Mouse (Mus musculus): ENCODE data around the gene Fbxo34. TPM values are rescaled to one million over a fixed set of nuclear protein-coding genes. Genes with fewer than 3 reads are reported as not detected.
"Not testable (repeated sequence)": the region's sequence is repeated elsewhere in the genome, so short reads cannot be mapped to it uniquely, and the experiment has no call there.

Fbxo34 gene
- polyA plus RNA-seq, 1 experiment from 2014 or later, result 27.2 TPM

DNA sequence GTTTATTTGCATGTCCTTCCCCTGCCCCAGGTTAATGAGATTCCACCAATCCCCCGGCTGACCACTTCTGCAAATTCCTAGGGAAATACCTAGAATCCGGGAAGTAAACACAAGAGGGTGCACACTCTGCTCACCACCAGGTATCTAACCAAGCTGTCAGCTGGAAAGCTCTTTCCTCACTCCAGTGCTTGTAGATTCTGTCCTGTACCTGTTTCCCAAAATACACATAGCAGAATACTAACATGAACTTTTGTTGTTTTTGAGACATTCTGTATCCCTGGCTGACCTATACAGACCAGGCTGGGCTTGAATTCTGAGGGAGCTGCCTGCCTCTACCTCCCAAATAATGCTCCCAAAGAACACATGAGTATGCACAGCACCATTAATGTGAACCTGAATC is 110.5 kb downstream of the Fbxo34 start:
- WGBS, result 88% methylated on average over 2 of the region's 2 CpGs
- Histone ChIP-seq H3K9me3 (no peaks in the 10 kb centered on the region), H3K4me2 (no peak overlapping the region), H3K27ac (no peak overlapping the region), H3K9ac (replicated peaks) (no peak overlapping the region), H3K4me3 (replicated peaks) (no peak overlapping the region), H3K4me1 (replicated peaks) (no peaks in the 10 kb centered on the region), H3K36me3 (peaks cover 35% of the 10 kb centered on the region), H3K27me3 (no peaks in the 10 kb centered on the region)
- ATAC-seq (ENCODE audit: insufficient number of reproducible peaks, insufficient read depth, low FRiP score, low TSS enrichment, low read depth), result no peak

GRCm38 (mm10) chr14:47562530-47562929 is 112.3 kb downstream of the Fbxo34 start:
- WGBS, result 92% methylated on average over 1 of the region's 1 CpGs
- Histone ChIP-seq H3K4me2 (no peak overlapping the region), H3K27ac (no peak overlapping the region), H3K9ac (replicated peaks) (no peak overlapping the region), H3K4me3 (replicated peaks) (no peak overlapping the region), H3K27me3 (no peaks in the 10 kb centered on the region), H3K9me3 (no peaks in the 10 kb centered on the region), H3K36me3 (peaks cover 20% of the 10 kb centered on the region; the same call in 1 of the 2 replicates), H3K4me1 (replicated peaks) (peaks cover 5% of the 10 kb centered on the region)
- ATAC-seq (ENCODE audit: insufficient number of reproducible peaks, insufficient read depth, low FRiP score, low TSS enrichment, low read depth), result no peak

DNA sequence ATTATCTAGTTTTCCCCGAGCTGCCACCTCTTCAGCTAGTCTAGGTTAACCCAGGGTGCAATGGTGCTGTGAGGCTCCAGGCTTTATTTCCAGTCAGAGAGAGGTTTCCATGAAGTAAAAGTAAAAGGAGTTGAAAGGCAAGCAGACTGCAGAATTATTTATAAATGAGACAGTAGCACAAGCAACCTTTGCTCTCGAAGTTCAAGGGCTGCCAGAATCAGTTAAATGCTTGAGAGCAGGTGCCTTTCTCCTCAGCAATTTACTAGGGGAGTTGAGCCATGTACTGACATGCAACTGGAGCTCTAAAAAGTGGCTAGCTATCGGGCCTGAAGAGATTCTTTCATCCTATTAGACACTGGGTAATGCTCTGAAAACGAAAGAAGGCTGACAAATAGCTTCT is 112.9 kb downstream of the Fbxo34 start:
- WGBS, result 80% methylated on average over 4 of the region's 4 CpGs
- Histone ChIP-seq H3K4me2 (no peak overlapping the region), H3K9ac (replicated peaks) (no peak overlapping the region), H3K4me1 (replicated peaks) (peaks cover 5% of the 10 kb centered on the region), H3K9me3 (no peaks in the 10 kb centered on the region), H3K27ac (no peak overlapping the region), H3K4me3 (replicated peaks) (no peak overlapping the region), H3K27me3 (no peaks in the 10 kb centered on the region), H3K36me3 (peaks cover 15% of the 10 kb centered on the region; the same call in 1 of the 2 replicates)
- ATAC-seq (ENCODE audit: insufficient number of reproducible peaks, insufficient read depth, low FRiP score, low TSS enrichment, low read depth), result no peak

- peak; percentile 97 for ATAC-seq (ENCODE audit: insufficient number of reproducible peaks, insufficient read depth, low FRiP score, low TSS enrichment, low read depth)
- H3K9me3 ChIP-seq, result no peaks in the 10 kb centered on the region
Observed at GRCm38 (mm10) chr14:47567962-47568652, 117.9 kb downstream of the Fbxo34 start.

DNA sequence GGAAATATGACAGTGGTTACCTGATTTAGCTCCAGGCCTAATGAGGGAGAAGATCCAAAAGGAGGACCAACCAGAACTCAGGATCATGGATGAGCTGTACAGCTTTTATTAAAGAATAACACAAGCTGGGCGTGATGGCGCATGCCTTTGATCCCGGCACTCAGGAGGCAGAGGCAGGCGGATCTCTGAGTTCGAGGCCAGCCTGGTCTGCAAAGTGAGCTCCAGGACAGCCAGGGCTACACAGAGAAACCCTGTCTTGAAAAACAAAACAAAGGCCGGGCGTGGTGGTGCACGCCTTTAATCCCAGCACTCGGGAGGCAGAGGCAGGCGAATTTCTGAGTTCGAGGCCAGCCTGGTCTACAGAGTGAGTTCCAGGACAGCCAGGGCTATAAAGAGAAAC is 120.3 kb downstream of the Fbxo34 start, which contains the start of gene Atg14:
Gene Atg14, minus strand, starts transcription at position 101 of the 400 bp plus-strand sequence.
- 92% methylated on average over 11 of the region's 11 CpGs for WGBS
- H3K4me1 ChIP-seq (replicated peaks); H3K4me2 ChIP-seq; ATAC-seq (ENCODE audit: insufficient number of reproducible peaks, insufficient read depth, low FRiP score, low TSS enrichment, low read depth); H3K9me3 ChIP-seq; H3K36me3 ChIP-seq; H3K27ac ChIP-seq; H3K27me3 ChIP-seq; H3K9ac ChIP-seq (replicated peaks); H3K4me3 ChIP-seq (replicated peaks): not testable (repeated sequence)

More at GRCm38 (mm10) chr14:47567962-47568652, 117.9 kb downstream of the Fbxo34 start:
- Histone ChIP-seq H3K27ac (0 out of 2 replicates have a peak overlapping the region, but pooled peaks have one; percentile 35), H3K4me1 (replicated peaks) (peaks cover 5% of the 10 kb centered on the region), H3K4me3 (replicated peaks) (peak overlapping the region; percentile 79), H3K4me2 (peak overlapping the region; percentile 68), H3K36me3 (peaks cover 4% of the 10 kb centered on the region; the same call in 1 of the 2 replicates), H3K9ac (replicated peaks) (peak overlapping the region; percentile 78), H3K27me3 (no peaks in the 10 kb centered on the region)
- WGBS, result under 1% methylated on average over 46 of the region's 46 CpGs

GRCm38 (mm10) chr14:47572707-47573106 is 122.5 kb downstream of the Fbxo34 start:
- Histone ChIP-seq H3K36me3 (no peaks in the 10 kb centered on the region), H3K4me1 (replicated peaks) (no peaks in the 10 kb centered on the region), H3K4me2 (no peak overlapping the region), H3K27me3 (no peaks in the 10 kb centered on the region), H3K4me3 (replicated peaks) (no peak overlapping the region), H3K9me3 (no peaks in the 10 kb centered on the region), H3K9ac (replicated peaks) (no peak overlapping the region), H3K27ac (no peak overlapping the region)
- 79% methylated on average over 4 of the region's 4 CpGs for WGBS
- ATAC-seq (ENCODE audit: insufficient number of reproducible peaks, insufficient read depth, low FRiP score, low TSS enrichment, low read depth), result no peak

DNA sequence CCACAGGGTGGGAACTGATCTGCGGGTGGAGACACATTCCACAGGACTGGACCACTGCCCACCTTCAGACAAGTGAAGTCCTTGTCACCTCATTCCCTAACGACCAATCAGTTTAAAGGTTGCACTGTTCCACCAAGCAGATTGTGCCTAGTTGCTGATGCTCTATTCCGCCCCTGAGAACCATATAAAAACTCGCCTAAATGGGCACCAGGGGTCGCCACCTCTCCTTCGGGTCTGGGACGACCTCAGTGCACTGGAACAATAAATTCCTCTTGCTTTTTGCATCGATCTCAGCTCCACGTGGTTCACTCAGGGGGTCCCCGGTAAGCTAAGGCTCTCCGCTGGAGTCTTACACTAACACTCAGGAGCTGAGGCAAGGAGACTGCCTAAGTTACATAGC is 124.5 kb downstream of the Fbxo34 start:
- Histone ChIP-seq H3K4me1 (replicated peaks) (no peaks in the 10 kb centered on the region), H3K9me3 (no peaks in the 10 kb centered on the region), H3K4me3 (replicated peaks) (no peak overlapping the region)

DNA sequence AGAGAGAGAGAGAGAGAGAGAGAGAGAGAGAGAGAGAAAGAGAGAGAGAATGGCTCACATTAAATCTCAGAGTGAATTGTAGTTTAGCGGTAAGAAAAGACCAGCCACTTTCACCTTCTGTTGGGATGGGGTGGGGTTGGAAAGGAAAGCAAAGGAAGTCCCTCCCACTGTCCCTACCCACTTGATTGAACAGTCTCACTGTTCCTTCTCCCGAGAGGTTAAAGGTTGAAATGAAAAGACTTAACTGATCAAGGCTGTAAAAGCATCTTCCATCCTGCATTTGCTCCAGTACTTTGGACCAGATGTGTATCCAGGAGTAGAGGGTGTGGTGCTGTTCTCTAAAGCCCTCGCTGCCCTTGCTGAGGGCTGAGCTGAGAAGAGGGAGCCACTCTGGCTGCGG is 126.5 kb downstream of the Fbxo34 start:
- Histone ChIP-seq H3K27ac (no peak overlapping the region), H3K27me3 (no peaks in the 10 kb centered on the region), H3K4me2 (no peak overlapping the region), H3K4me3 (replicated peaks) (no peak overlapping the region), H3K9ac (replicated peaks) (no peak overlapping the region), H3K9me3 (no peaks in the 10 kb centered on the region), H3K36me3 (no peaks in the 10 kb centered on the region), H3K4me1 (replicated peaks) (no peaks in the 10 kb centered on the region)
- WGBS, result 54% methylated on average over 4 of the region's 4 CpGs
- ATAC-seq (ENCODE audit: insufficient number of reproducible peaks, insufficient read depth, low FRiP score, low TSS enrichment, low read depth), result no peak

More for the DNA sequence above, 124.5 kb downstream of the Fbxo34 start:
- H3K36me3 ChIP-seq, result no peaks in the 10 kb centered on the region
- ATAC-seq (ENCODE audit: insufficient number of reproducible peaks, insufficient read depth, low FRiP score, low TSS enrichment, low read depth), result no peak
- 75% methylated on average over 11 of the region's 11 CpGs for WGBS
- no peak overlapping the region for H3K9ac ChIP-seq (replicated peaks)
- no peak overlapping the region for H3K27ac ChIP-seq
- H3K27me3 ChIP-seq, result no peaks in the 10 kb centered on the region
- no peak overlapping the region for H3K4me2 ChIP-seq

DNA sequence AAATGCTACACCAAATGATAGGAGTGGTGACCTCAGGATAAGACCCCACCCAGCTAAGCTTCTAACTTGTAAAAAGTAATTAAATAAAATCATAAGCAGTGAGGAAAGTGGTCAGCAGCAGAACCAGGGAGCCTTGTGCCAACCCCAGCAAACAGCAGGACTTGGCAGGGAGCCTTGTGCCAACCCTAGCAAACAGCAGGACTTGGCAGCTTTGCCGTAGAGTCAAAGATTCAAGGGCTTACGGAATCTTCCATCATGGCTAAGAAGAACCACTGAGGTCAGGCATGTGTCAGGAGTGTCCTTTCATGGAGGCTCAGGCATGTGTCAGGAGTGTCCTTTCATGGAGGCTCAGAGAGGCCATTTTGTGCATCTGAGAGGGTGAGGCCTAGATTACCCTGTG is 127.9 kb downstream of the Fbxo34 start:
- Histone ChIP-seq H3K4me2 (no peak overlapping the region), H3K36me3 (no peaks in the 10 kb centered on the region), H3K27ac (no peak overlapping the region), H3K9me3 (no peaks in the 10 kb centered on the region), H3K27me3 (no peaks in the 10 kb centered on the region), H3K9ac (replicated peaks) (no peak overlapping the region), H3K4me1 (replicated peaks) (no peaks in the 10 kb centered on the region), H3K4me3 (replicated peaks) (no peak overlapping the region)
- 93% methylated on average over 2 of the region's 2 CpGs for WGBS
- no peak for ATAC-seq (ENCODE audit: insufficient number of reproducible peaks, insufficient read depth, low FRiP score, low TSS enrichment, low read depth)

DNA sequence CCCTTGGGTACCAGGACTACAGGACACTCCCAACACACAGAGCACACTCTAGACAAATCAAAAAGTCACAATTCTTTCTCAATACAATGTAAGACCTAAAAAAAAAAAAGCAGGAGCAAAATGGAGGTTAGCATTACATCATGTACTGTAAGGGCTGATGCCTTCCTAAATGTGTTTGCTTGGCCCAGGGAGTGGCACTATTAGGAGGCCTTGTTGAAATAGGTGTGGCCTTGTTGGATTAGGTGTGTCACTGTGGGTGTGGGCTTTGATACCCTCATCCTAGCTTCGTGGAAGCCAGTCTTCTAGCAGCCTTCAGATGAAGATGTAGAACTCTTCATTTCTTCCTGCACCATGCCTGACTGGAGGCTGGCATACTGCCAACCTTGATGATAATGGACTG is 131.1 kb downstream of the Fbxo34 start:
- Histone ChIP-seq H3K27ac (no peak overlapping the region), H3K27me3 (no peaks in the 10 kb centered on the region), H3K36me3 (no peaks in the 10 kb centered on the region)

More for the DNA sequence above, 131.1 kb downstream of the Fbxo34 start:
- no peak for ATAC-seq (ENCODE audit: insufficient number of reproducible peaks, insufficient read depth, low FRiP score, low TSS enrichment, low read depth)
- Histone ChIP-seq H3K9ac (replicated peaks) (no peak overlapping the region), H3K9me3 (no peaks in the 10 kb centered on the region), H3K4me1 (replicated peaks) (no peaks in the 10 kb centered on the region), H3K4me3 (replicated peaks) (no peak overlapping the region), H3K4me2 (no peak overlapping the region)
- WGBS, result 69% methylated on average over 1 of the region's 1 CpGs

Data from limb, embryonic 12.5 days (tissue).